Mouse (Mus musculus): ENCODE results near the gene Mcm7. TPM values are rescaled to one million over a fixed set of nuclear protein-coding genes. Genes with fewer than 3 reads are reported as not detected.
A peak's percentile ranks its signal among the peaks of the same experiment; 100 is the strongest.

The Mcm7 gene
- polyA plus RNA-seq, 1 experiment: 208 TPM

DNA sequence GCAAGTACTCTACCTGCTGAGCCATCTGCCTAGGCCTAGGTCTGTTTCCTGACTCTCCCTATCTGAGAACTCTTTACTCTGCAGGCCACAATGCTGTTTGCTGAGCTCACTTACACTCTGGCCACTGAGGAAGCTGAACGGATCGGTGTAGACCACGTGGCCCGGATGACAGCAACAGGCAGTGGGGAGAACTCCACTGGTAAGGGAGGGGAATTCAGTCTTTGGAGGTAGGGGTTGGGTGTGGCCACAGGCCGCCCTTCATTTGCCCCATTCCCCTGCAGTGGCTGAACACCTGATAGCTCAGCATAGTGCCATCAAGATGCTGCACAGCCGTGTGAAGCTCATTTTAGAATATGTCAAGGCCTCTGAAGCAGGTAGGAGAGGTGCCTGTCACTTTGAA lies 9.2 kb downstream of the Mcm7 start:
- H3K79me2 ChIP-seq (ENCODE audit: control insufficient read depth, insufficient read depth): peaks cover 42% of the 10 kb centered on the region
- no peaks in the 10 kb centered on the region for H3K27me3 ChIP-seq (ENCODE audit: control insufficient read depth, insufficient read depth, insufficient read length)
- no peak overlapping the region for H3K4me3 ChIP-seq (ENCODE audit: insufficient read depth, poor library complexity, severe bottlenecking)
- H3K79me3 ChIP-seq (ENCODE audit: low read depth): peaks cover 18% of the 10 kb centered on the region
- TF ChIP-seq MYOG (IDR thresholded peaks at IDR 0.05; ENCODE audit: control insufficient read depth, extremely low read depth, insufficient read length): no peak
- no peak for TF ChIP-seq CEBPB (IDR thresholded peaks at IDR 0.05; ENCODE audit: low read depth)
- TF ChIP-seq MAX (IDR thresholded peaks at IDR 0.05): no peak
- no peak for TF ChIP-seq FOSL1 (IDR thresholded peaks at IDR 0.05; ENCODE audit: insufficient read depth, low read length, poor library complexity, severe bottlenecking)
- TF ChIP-seq CTCF (IDR thresholded peaks at IDR 0.05; ENCODE audit: control insufficient read depth, insufficient read depth, insufficient read length): no peak
- no peak for TF ChIP-seq USF1 (IDR thresholded peaks at IDR 0.05; ENCODE audit: low read depth)
- TF ChIP-seq MYOD1 (IDR thresholded peaks at IDR 0.05; ENCODE audit: control insufficient read depth, insufficient read length, low read depth): no peak
- H3ac ChIP-seq (ENCODE audit: control insufficient read depth, insufficient read length, low read depth): no peak overlapping the region
- H3K36me3 ChIP-seq (ENCODE audit: control insufficient read depth, insufficient read depth): peaks cover 58% of the 10 kb centered on the region

DNA sequence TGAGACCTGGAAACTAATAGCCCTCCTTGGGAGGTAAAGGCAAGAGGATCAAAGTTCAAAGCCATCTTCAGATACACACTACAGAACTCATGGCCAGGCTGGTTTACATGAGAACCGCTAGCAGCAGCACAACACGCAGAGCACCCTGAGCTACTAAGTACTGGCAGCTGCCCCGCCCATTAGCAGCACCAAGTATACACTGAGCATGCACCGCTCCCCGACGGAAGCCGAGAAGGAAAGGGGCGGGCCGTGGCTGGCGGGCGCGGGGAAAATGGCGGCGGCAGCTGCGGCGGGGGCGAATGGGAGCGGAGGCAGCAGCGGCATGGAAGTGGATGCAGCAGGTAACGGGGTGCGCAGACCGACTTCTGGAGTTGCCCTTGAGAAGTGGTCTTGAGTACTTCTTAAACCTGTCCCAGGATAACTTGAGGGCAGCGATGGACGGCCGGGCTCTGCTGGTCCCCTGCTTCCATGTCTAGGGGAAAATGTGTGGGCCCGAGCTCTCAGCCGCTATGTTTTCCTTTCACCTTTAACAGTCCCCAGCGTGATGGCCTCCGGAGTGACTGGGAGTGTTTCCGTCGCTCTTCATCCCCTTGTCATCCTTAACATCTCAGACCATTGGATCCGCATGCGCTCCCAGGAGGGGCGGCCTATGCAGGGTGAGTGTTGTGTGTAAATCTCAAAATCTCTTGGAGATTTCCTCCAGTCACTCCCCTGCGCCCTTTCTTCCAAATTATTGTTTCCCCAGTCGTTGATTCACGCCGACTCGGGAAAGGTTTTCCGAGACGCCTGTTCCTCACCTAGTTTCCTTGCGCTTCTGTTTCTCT lies 11.2 kb downstream of the Mcm7 start, which contains the start of gene Cops6:
TSS of gene Cops6 (plus strand) at position 230 of the 824 bp plus-strand sequence.
- Histone ChIP-seq H3K4me3 (ENCODE audit: insufficient read depth, poor library complexity, severe bottlenecking) (peak within 1 kb of the TSS; percentile 85), H3K79me2 (ENCODE audit: control insufficient read depth, insufficient read depth) (peaks cover 29% of the 10 kb centered on the region), H3ac (ENCODE audit: control insufficient read depth, insufficient read length, low read depth) (peak within 1 kb of the TSS; percentile 44), H3K79me3 (ENCODE audit: low read depth) (peaks cover 18% of the 10 kb centered on the region), H3K27me3 (ENCODE audit: control insufficient read depth, insufficient read depth, insufficient read length) (no peaks in the 10 kb centered on the region), H3K36me3 (ENCODE audit: control insufficient read depth, insufficient read depth) (peaks cover 38% of the 10 kb centered on the region)
- TF ChIP-seq MYOG (IDR thresholded peaks at IDR 0.05; ENCODE audit: control insufficient read depth, extremely low read depth, insufficient read length) (no peak), USF1 (IDR thresholded peaks at IDR 0.05; ENCODE audit: low read depth) (no peak), CTCF (IDR thresholded peaks at IDR 0.05; ENCODE audit: control insufficient read depth, insufficient read depth, insufficient read length) (no peak), FOSL1 (IDR thresholded peaks at IDR 0.05; ENCODE audit: insufficient read depth, low read length, poor library complexity, severe bottlenecking) (no peak), MAX (IDR thresholded peaks at IDR 0.05) (no peak), CEBPB (IDR thresholded peaks at IDR 0.05; ENCODE audit: low read depth) (no peak), MYOD1 (IDR thresholded peaks at IDR 0.05; ENCODE audit: control insufficient read depth, insufficient read length, low read depth) (no peak)

- Histone ChIP-seq H3K36me3 (ENCODE audit: control insufficient read depth, insufficient read depth) (peaks cover 30% of the 10 kb centered on the region), H3K4me3 (ENCODE audit: insufficient read depth, poor library complexity, severe bottlenecking) (no peak overlapping the region), H3ac (ENCODE audit: control insufficient read depth, insufficient read length, low read depth) (no peak overlapping the region), H3K79me2 (ENCODE audit: control insufficient read depth, insufficient read depth) (peaks cover 22% of the 10 kb centered on the region), H3K79me3 (ENCODE audit: low read depth) (peaks cover 17% of the 10 kb centered on the region), H3K27me3 (ENCODE audit: control insufficient read depth, insufficient read depth, insufficient read length) (no peaks in the 10 kb centered on the region)
- TF ChIP-seq USF1 (IDR thresholded peaks at IDR 0.05; ENCODE audit: low read depth) (no peak), CTCF (IDR thresholded peaks at IDR 0.05; ENCODE audit: control insufficient read depth, insufficient read depth, insufficient read length) (no peak), MAX (IDR thresholded peaks at IDR 0.05) (no peak)
Measured at GRCm38 (mm10) chr5:138160224-138160762, 11.9 kb downstream of the Mcm7 start.

DNA sequence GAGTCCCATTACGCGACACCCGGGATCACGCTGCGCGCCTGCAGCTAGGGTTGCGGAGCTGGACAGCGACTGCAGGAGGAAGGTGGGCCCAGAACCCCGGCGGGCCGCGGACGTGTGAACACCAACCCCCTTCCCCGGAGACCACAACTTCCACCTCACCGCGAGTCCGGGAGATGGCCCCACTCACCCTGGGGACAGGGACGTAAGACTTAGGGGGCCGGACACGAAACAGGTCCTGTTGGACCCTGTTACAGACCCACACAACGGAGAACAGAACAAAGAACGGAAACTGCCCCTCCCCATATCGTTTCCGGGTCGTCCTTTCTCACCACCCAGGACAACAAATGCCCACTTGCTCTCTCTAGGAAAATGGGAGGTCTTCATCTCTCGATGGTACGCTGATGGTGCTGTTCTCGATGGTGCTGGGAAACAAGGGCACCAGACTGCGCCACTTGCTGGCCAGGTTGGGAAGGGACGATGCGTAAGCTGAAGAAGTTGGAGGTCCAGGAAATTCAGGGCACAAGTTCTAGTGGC lies 16.7 kb downstream of the Mcm7 start, which contains the start of gene Zfp113:
TSS of gene Zfp113 (minus strand) at position 302 of the 534 bp plus-strand sequence.
- peak within 1 kb of the TSS; percentile 76 for H3ac ChIP-seq (ENCODE audit: control insufficient read depth, insufficient read length, low read depth)
- peak within 1 kb of the TSS; percentile 74 for H3K4me3 ChIP-seq (ENCODE audit: insufficient read depth, poor library complexity, severe bottlenecking)
- no peaks in the 10 kb centered on the region for H3K27me3 ChIP-seq (ENCODE audit: control insufficient read depth, insufficient read depth, insufficient read length)
- H3K79me3 ChIP-seq (ENCODE audit: low read depth): peaks cover 18% of the 10 kb centered on the region
- TF ChIP-seq CEBPB (IDR thresholded peaks at IDR 0.05; ENCODE audit: low read depth): no peak
- TF ChIP-seq CTCF (IDR thresholded peaks at IDR 0.05; ENCODE audit: control insufficient read depth, insufficient read depth, insufficient read length): peak; percentile 70
- TF ChIP-seq MYOG (IDR thresholded peaks at IDR 0.05; ENCODE audit: control insufficient read depth, extremely low read depth, insufficient read length): no peak
- peaks cover 18% of the 10 kb centered on the region for H3K79me2 ChIP-seq (ENCODE audit: control insufficient read depth, insufficient read depth)
- peaks cover 23% of the 10 kb centered on the region for H3K36me3 ChIP-seq (ENCODE audit: control insufficient read depth, insufficient read depth)

DNA sequence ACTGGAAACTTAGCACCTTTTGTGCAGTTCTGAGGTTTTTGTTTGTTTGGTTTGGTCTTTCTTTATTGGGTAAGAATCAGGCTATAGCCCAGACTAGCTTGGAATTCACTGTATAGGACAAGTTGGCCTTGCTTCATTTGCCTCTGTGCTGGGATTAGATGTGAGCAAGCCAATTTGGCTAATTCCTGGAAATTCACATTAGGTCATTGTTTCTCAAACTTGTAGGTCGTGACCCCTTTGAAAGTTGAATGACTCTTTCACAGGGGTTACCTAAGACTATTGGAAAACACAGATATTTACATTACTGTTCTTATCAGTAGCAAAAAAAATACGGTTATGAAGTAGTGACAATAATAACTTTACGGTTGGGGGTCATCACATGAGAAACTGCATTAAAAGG lies 17.8 kb downstream of the Mcm7 start:
- H3ac ChIP-seq (ENCODE audit: control insufficient read depth, insufficient read length, low read depth): no peak overlapping the region
- peaks cover 27% of the 10 kb centered on the region for H3K36me3 ChIP-seq (ENCODE audit: control insufficient read depth, insufficient read depth)
- no peaks in the 10 kb centered on the region for H3K27me3 ChIP-seq (ENCODE audit: control insufficient read depth, insufficient read depth, insufficient read length)
- peaks cover 18% of the 10 kb centered on the region for H3K79me2 ChIP-seq (ENCODE audit: control insufficient read depth, insufficient read depth)
- peaks cover 18% of the 10 kb centered on the region for H3K79me3 ChIP-seq (ENCODE audit: low read depth)
- peak overlapping the region; percentile 74 for H3K4me3 ChIP-seq (ENCODE audit: insufficient read depth, poor library complexity, severe bottlenecking)
- TF ChIP-seq CTCF (IDR thresholded peaks at IDR 0.05; ENCODE audit: control insufficient read depth, insufficient read depth, insufficient read length) (no peak), CEBPB (IDR thresholded peaks at IDR 0.05; ENCODE audit: low read depth) (no peak)

DNA sequence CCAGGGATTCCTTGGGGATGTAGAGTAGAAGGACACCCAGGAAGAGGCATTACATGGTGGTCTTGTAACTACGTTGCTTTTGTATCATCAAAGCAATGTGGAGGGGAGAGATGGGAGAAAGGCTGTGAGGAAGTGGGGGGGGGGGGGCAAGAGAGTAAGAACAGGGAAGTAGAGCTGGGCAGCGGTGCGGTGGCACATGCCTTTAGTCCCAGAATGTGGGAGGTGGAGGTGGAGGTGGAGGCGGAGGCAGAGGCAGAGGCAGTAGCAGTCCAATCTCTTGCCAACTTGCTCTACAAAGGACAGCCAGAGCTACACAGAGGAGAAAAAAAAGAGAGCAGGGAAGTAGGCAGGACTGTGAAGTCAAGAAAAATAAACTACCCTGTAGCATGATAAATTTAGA lies 33.6 kb downstream of the Mcm7 start:
- no peak for TF ChIP-seq CTCF (IDR thresholded peaks at IDR 0.05; ENCODE audit: control insufficient read depth, insufficient read depth, insufficient read length)
- no peak for TF ChIP-seq CEBPB (IDR thresholded peaks at IDR 0.05; ENCODE audit: low read depth)
- TF ChIP-seq MYOD1 (IDR thresholded peaks at IDR 0.05; ENCODE audit: control insufficient read depth, insufficient read length, low read depth): no peak
- no peak for TF ChIP-seq FOSL1 (IDR thresholded peaks at IDR 0.05; ENCODE audit: insufficient read depth, low read length, poor library complexity, severe bottlenecking)
- no peak for TF ChIP-seq MAX (IDR thresholded peaks at IDR 0.05)
- no peak for TF ChIP-seq MYOG (IDR thresholded peaks at IDR 0.05; ENCODE audit: control insufficient read depth, extremely low read depth, insufficient read length)
- TF ChIP-seq USF1 (IDR thresholded peaks at IDR 0.05; ENCODE audit: low read depth): no peak
- H3ac ChIP-seq (ENCODE audit: control insufficient read depth, insufficient read length, low read depth): no peak overlapping the region
- H3K4me3 ChIP-seq (ENCODE audit: insufficient read depth, poor library complexity, severe bottlenecking): no peak overlapping the region
- no peaks in the 10 kb centered on the region for H3K79me2 ChIP-seq (ENCODE audit: control insufficient read depth, insufficient read depth)
- peaks cover 6% of the 10 kb centered on the region for H3K36me3 ChIP-seq (ENCODE audit: control insufficient read depth, insufficient read depth)
- H3K79me3 ChIP-seq (ENCODE audit: low read depth): no peaks in the 10 kb centered on the region
- no peaks in the 10 kb centered on the region for H3K27me3 ChIP-seq (ENCODE audit: control insufficient read depth, insufficient read depth, insufficient read length)
